Mouse (Mus musculus) myocyte (in vitro differentiated cells): ENCODE results near the gene Gm44596. TPM values are rescaled to one million over a fixed set of nuclear protein-coding genes. Genes with fewer than 3 reads are reported as not detected.

Experiments used
- H3K27me3 ChIP-seq: one replicate; pipeline ENCODE4 v1.6.1; 2011; ENCODE audit not compliant: control insufficient read depth, insufficient read depth, insufficient read length
- H3K36me3 ChIP-seq: one replicate; pipeline ENCODE4 v1.6.1; 2011; ENCODE audit not compliant: control insufficient read depth, insufficient read depth
- H3K4me2 ChIP-seq: one replicate; pipeline ENCODE4 v1.6.1; 2011; ENCODE audit warnings: low read depth, control low read depth
- H3K4me3 ChIP-seq: one replicate; pipeline ENCODE4 v1.5.1; 2011; ENCODE audit warnings: mild to moderate bottlenecking, control low read depth, moderate library complexity
- H3K79me2 ChIP-seq: one replicate; pipeline ENCODE4 v1.6.1; 2011; ENCODE audit not compliant: control insufficient read depth, insufficient read depth
- H3ac ChIP-seq: one replicate; pipeline ENCODE4 v1.6.1; 2011; ENCODE audit not compliant: control insufficient read depth, insufficient read length
- CEBPB ChIP-seq: IDR thresholded peaks from 2 replicates; pipeline ENCODE4 v1.6.1; 2011; ENCODE audit warnings: mild to moderate bottlenecking, moderate library complexity; ENCODE audit not compliant: poor library complexity, insufficient read depth, severe bottlenecking
- E2F4 ChIP-seq: IDR thresholded peaks from one replicate; pipeline ENCODE4 v1.6.1; 2011; ENCODE audit warnings: mild to moderate bottlenecking, control low read depth, moderate library complexity; ENCODE audit not compliant: insufficient read depth
- MYOD1 ChIP-seq, 3 experiments: IDR thresholded peaks; one replicate each; pipeline ENCODE4 v1.6.1; 2011; ENCODE audit warnings: control low read depth in 2 of 3, low read depth in 2 of 3, mild to moderate bottlenecking in 2 of 3, moderate library complexity in 1 of 3; ENCODE audit not compliant: insufficient read length in 2 of 3, control insufficient read depth in 1 of 3
- MYOG ChIP-seq, 3 experiments: IDR thresholded peaks; one replicate each; pipeline ENCODE4 v1.6.1; 2011; ENCODE audit warnings: control low read depth in 2 of 3, low read depth in 2 of 3, mild to moderate bottlenecking in 2 of 3; ENCODE audit not compliant: insufficient read length in 2 of 3, control insufficient read depth in 1 of 3, insufficient read depth in 1 of 3
- POLR2A ChIP-seq: IDR thresholded peaks from one replicate; pipeline ENCODE4 v1.6.1; 2011; ENCODE audit warnings: low read depth, mild to moderate bottlenecking, control low read depth, moderate library complexity; ENCODE audit not compliant: insufficient read length
- POLR2AphosphoS2 ChIP-seq: IDR thresholded peaks from one replicate; pipeline ENCODE4 v1.6.1; 2011; ENCODE audit warnings: low read depth, control low read depth; ENCODE audit not compliant: insufficient read length
- REST ChIP-seq: IDR thresholded peaks from one replicate; pipeline ENCODE4 v1.6.1; 2011; ENCODE audit warnings: mild to moderate bottlenecking, control low read depth, moderate library complexity; ENCODE audit not compliant: insufficient read depth, insufficient read length
- SRF ChIP-seq: IDR thresholded peaks from one replicate; pipeline ENCODE4 v1.6.1; 2011; ENCODE audit warnings: low read depth; ENCODE audit not compliant: control insufficient read depth, insufficient read length
- TCF12 ChIP-seq: IDR thresholded peaks from one replicate; pipeline ENCODE4 v1.6.1; 2011; ENCODE audit warnings: mild to moderate bottlenecking, control low read depth; ENCODE audit not compliant: poor library complexity, insufficient read depth, severe bottlenecking
- TCF3 ChIP-seq: IDR thresholded peaks from one replicate; pipeline ENCODE4 v1.6.1; 2011; ENCODE audit warnings: low read depth, control low read depth; ENCODE audit not compliant: insufficient read length
- USF1 ChIP-seq: IDR thresholded peaks from one replicate; pipeline ENCODE4 v1.6.1; 2011; ENCODE audit warnings: low read depth, mild to moderate bottlenecking, control low read depth, moderate library complexity
- polyA plus RNA-seq: library from polyadenylated mRNA; unstranded; fragments of >200 nt; fragmentation: generic; extraction: Trizol; gene quantifications from one replicate; pipeline ENCODE4 v1.2.1, GENCODE M21; 2012; ENCODE audit warnings: missing spikeins

Gene Gm44596
- polyA plus RNA-seq, 1 experiment: not detected

- H3K36me3 ChIP-seq: peaks cover 3% of the 10 kb centered on the region
- peak within 1 kb of the TSS; percentile 42 for H3ac ChIP-seq
- H3K4me2 ChIP-seq: peak within 1 kb of the TSS; percentile 89
- TF ChIP-seq POLR2AphosphoS2 (peak; percentile 93), POLR2A (peak; percentile 86), CEBPB (no peak)
- H3K27me3 ChIP-seq: no peaks in the 10 kb centered on the region
- peak within 1 kb of the TSS; percentile 74 for H3K4me3 ChIP-seq
- peaks cover 52% of the 10 kb centered on the region for H3K79me2 ChIP-seq
Measured at GRCm38 (mm10) chr6:128355726-128356416, 19.4 kb upstream of the Gm44596 start, which contains the start of gene Tulp3. TSS of gene Tulp3 (minus strand) at chr6:128355851.

- peaks cover 3% of the 10 kb centered on the region for H3K36me3 ChIP-seq
- no peak overlapping the region for H3ac ChIP-seq
- no peak for TF ChIP-seq CEBPB
- TF ChIP-seq TCF3: no peak
- TF ChIP-seq E2F4: no peak
- TF ChIP-seq MYOG (IDR thresholded peaks at IDR 0.05; ENCODE audit: control insufficient read depth in 1 of 3, insufficient read depth in 1 of 3, insufficient read length in 2 of 3, low read depth in 2 of 3): no peak
- TF ChIP-seq TCF12: no peak
- no peak for TF ChIP-seq SRF
- no peak overlapping the region for H3K4me3 ChIP-seq
- peaks cover 46% of the 10 kb centered on the region for H3K79me2 ChIP-seq
- no peaks in the 10 kb centered on the region for H3K27me3 ChIP-seq
- no peak overlapping the region for H3K4me2 ChIP-seq
Measured at GRCm38 (mm10) chr6:128358999-128359398, 16.3 kb upstream of the Gm44596 start.

- TF ChIP-seq E2F4: no peak
- Histone ChIP-seq H3K36me3 (peaks cover 3% of the 10 kb centered on the region), H3K27me3 (no peaks in the 10 kb centered on the region), H3K4me2 (peak overlapping the region; percentile 81), H3K79me2 (peaks cover 48% of the 10 kb centered on the region), H3ac (peak overlapping the region; percentile 48), H3K4me3 (peak overlapping the region; percentile 73)
Measured at GRCm38 (mm10) chr6:128361901-128362300, 13.4 kb upstream of the Gm44596 start.

DNA sequence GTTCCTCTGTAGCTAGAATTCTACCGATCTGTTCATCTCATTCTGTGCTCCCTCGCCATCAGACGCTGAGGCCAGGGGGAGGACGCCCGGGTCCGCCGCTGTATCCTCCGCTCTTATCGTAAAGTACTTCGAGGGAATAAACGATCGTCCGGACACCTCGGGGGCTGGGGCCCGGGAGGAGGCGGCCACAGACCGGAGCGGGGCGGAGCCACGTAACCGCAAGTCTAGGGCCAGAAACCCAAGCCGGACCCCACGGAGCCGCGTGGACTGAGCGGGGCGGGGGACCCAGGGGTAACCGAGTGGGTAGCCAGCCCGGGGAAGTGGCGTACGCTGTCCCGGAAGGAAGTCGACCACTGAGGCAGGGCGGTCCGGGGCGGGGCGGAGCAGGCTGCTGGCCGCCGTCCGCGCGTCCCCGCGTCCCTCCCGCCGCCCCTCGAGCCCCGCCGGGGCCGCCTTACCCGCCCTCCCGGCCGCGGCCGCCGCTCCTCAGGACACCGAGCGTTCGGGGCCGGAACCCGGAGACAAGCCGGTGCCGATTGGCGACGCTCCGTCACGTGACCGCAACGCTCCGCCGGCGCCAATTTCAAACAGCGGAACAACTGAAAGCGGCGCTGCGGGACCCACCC lies 12.8 kb upstream of the Gm44596 start, which contains the start of the genes Rhno1 and Foxm1:
Gene Rhno1, minus strand, starts transcription at position 531 of the 626 bp plus-strand sequence.
Gene Foxm1, plus strand, starts transcription at position 587 of the 626 bp plus-strand sequence.
- H3ac ChIP-seq: peak within 1 kb of the TSS; percentile 48
- H3K4me2 ChIP-seq: peak within 1 kb of the TSS; percentile 81
- TF ChIP-seq SRF (no peak), MYOD1 (IDR thresholded peaks at IDR 0.05; ENCODE audit: control insufficient read depth in 1 of 3, insufficient read length in 2 of 3, low read depth in 2 of 3) (no peak), POLR2A (peak; percentile 55), REST (no peak), CEBPB (no peak), USF1 (peak; percentile 94), TCF12 (no peak), POLR2AphosphoS2 (peak; percentile 62), E2F4 (peak; percentile 96), TCF3 (no peak)
- no peaks in the 10 kb centered on the region for H3K27me3 ChIP-seq
- H3K4me3 ChIP-seq: peak within 1 kb of the TSS; percentile 73
- peaks cover 3% of the 10 kb centered on the region for H3K36me3 ChIP-seq
- H3K79me2 ChIP-seq: peaks cover 48% of the 10 kb centered on the region

DNA sequence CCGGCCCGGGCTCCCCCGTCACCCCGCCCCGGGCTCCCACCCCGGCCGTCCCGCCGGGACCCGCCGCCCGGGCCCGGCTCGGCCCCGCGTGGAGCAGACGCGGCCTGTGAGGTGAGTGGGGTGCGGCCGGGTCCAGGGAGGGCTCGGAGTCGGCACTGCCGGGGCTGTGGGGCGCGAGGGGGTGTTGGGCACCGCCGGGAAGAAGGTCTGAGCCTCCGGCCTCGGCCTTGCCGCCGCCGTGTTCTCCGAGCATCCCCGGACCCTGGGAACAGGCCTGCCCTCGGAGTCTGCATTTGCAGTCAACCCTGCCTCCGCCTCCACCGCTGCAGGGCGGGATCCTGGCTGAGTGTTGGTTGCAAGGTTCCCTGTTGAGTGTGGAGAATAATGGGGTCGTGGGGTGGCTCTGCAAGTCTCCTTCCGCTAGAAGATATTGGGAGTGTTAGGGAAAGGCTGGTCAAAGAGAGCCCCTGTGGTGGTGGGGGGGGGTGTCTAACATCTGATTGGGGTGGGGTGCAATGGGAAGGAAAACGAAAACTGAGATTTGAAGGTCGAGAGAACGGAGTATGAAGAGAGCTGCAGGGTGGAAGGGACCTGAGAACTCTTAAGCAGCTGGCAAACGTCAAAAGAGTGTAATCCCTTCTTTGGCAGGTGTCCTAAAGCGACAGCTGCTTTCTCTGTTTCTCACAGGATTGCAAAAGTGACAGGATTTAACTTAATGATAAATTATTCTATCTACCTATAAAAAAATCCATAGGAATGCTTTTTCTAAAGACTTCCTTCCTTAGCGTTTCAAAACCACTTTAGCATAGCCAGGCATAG lies 12.1 kb upstream of the Gm44596 start:
- H3K4me3 ChIP-seq: peak overlapping the region; percentile 73
- TF ChIP-seq MYOD1 (IDR thresholded peaks at IDR 0.05; ENCODE audit: control insufficient read depth in 1 of 3, insufficient read length in 2 of 3, low read depth in 2 of 3) (peak; percentile 15 to 53 (median 50)), MYOG (IDR thresholded peaks at IDR 0.05; ENCODE audit: control insufficient read depth in 1 of 3, insufficient read depth in 1 of 3, insufficient read length in 2 of 3, low read depth in 2 of 3) (peak in 1 of 3 experiments; percentile 25), SRF (no peak)

More for the DNA sequence above, 12.1 kb upstream of the Gm44596 start:
- Histone ChIP-seq H3K4me2 (peak overlapping the region; percentile 71), H3K79me2 (peaks cover 48% of the 10 kb centered on the region), H3K36me3 (peaks cover 9% of the 10 kb centered on the region), H3ac (peak overlapping the region; percentile 48), H3K27me3 (no peaks in the 10 kb centered on the region)
